Mouse (Mus musculus): Measurements from ENCODE around the gene Ppp1r26. TPM values are rescaled to one million over a fixed set of nuclear protein-coding genes. Genes with fewer than 3 reads are reported as not detected.

Ppp1r26 gene
- total and polyA plus RNA-seq, 2 experiments from 2014 or later: 2.0 to 4.4 TPM

- H3K4me2 ChIP-seq (ENCODE audit: low read depth, low read length): no peak overlapping the region
- H3K27ac ChIP-seq (ENCODE audit: low read depth): no peak overlapping the region
- H3K4me3 ChIP-seq (ENCODE audit: low read depth, low read length): no peak overlapping the region
- TF ChIP-seq CTCF (IDR thresholded peaks at IDR 0.05; ENCODE audit: low read depth) (no peak), EP300 (IDR thresholded peaks at IDR 0.05; ENCODE audit: low read depth) (no peak)
- H3K27me3 ChIP-seq (ENCODE audit: control insufficient read depth, insufficient read depth, low read length): 0 out of 2 replicates have a peak, but pooled peaks cover 4% of the 10 kb centered on the region
- DNase-seq (ENCODE audit: low spot score) (no peak), ATAC-seq (ENCODE audit: insufficient read depth, low read depth) (no peak)
- H3K4me1 ChIP-seq (ENCODE audit: control insufficient read depth, insufficient read depth): peaks cover 6% of the 10 kb centered on the region; the same call in 1 of the 2 replicates
- H3K9ac ChIP-seq (replicated peaks; ENCODE audit: low read depth, low read length): no peak overlapping the region
- H3K36me3 ChIP-seq (replicated peaks; ENCODE audit: control insufficient read depth, insufficient read depth, low read length): peaks cover 7% of the 10 kb centered on the region
- H3K9me3 ChIP-seq (replicated peaks; ENCODE audit: control insufficient read depth, low read length): no peaks in the 10 kb centered on the region
- WGBS: 74% methylated on average over 9 of the region's 9 CpGs
These were observed 18.3 kb downstream of the Ppp1r26 start for GRCm38 (mm10) chr2:28464919-28465318.

- TF ChIP-seq EP300 (IDR thresholded peaks at IDR 0.05; ENCODE audit: low read depth) (no peak), CTCF (IDR thresholded peaks at IDR 0.05; ENCODE audit: low read depth) (no peak)
- WGBS: 3% methylated on average over 25 of the region's 25 CpGs
- Histone ChIP-seq H3K27ac (ENCODE audit: low read depth) (no peak within 1 kb of the TSS), H3K4me3 (ENCODE audit: low read depth, low read length) (peak within 1 kb of the TSS; percentile 16), H3K9me3 (replicated peaks; ENCODE audit: control insufficient read depth, low read length) (no peaks in the 10 kb centered on the region), H3K9ac (replicated peaks; ENCODE audit: low read depth, low read length) (no peak within 1 kb of the TSS), H3K4me2 (ENCODE audit: low read depth, low read length) (peak within 1 kb of the TSS; percentile 51), H3K27me3 (ENCODE audit: control insufficient read depth, insufficient read depth, low read length) (0 out of 2 replicates have a peak, but pooled peaks cover 4% of the 10 kb centered on the region), H3K36me3 (replicated peaks; ENCODE audit: control insufficient read depth, insufficient read depth, low read length) (peaks cover 17% of the 10 kb centered on the region), H3K4me1 (ENCODE audit: control insufficient read depth, insufficient read depth) (peaks cover 6% of the 10 kb centered on the region; the same call in 1 of the 2 replicates)
- ATAC-seq (ENCODE audit: insufficient read depth, low read depth) (0 out of 2 replicates have a peak, but pooled peaks have one; percentile 40), DNase-seq (ENCODE audit: low spot score) (peak; percentile 70)
These were observed 19.4 kb downstream of the Ppp1r26 start, which contains the start of gene 1700007K13Rik for GRCm38 (mm10) chr2:28465836-28466518. 1700007K13Rik (minus strand) TSS chr2:28466332.

DNA sequence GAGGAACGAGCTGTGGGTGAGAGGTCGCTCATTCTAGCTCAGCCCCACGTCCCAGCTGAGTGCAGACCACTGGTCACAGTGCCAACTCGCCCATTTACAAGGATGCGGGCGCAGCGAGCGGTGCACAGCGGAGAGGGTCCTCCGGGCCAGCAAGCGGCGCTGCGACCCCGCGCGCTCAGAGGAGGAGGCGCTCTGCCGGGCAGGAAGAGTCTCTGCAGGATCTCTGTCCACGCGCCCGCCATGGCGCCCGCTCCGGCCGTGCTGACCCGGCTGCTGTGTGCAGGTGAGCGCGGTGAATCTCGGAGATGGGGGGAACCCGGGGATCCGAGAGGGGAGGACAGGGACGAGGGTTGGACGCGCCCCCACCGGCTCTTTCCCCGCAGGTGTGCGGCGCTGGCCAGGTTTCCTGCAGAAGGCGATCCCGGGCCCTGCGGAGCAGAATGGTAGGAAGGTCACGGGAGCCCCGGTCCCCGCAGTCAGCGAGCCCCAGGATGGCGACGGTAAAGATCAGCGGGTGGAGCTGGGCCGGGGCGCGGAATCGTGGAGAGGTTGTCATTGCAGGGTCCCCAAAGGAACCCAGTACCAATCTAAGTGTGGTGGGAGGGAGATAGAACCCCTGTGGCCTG, 21.4 kb downstream of the Ppp1r26 start, which contains the start of gene Mrps2:
Gene Mrps2, plus strand, starts transcription at position 207 of the 626 bp plus-strand sequence.
- under 1% methylated on average over 52 of the region's 52 CpGs for WGBS
- Histone ChIP-seq H3K4me3 (ENCODE audit: low read depth, low read length) (peak within 1 kb of the TSS; percentile 87), H3K27ac (ENCODE audit: low read depth) (peak within 1 kb of the TSS; percentile 54), H3K36me3 (replicated peaks; ENCODE audit: control insufficient read depth, insufficient read depth, low read length) (peaks cover 26% of the 10 kb centered on the region), H3K9me3 (replicated peaks; ENCODE audit: control insufficient read depth, low read length) (no peaks in the 10 kb centered on the region), H3K9ac (replicated peaks; ENCODE audit: low read depth, low read length) (peak within 1 kb of the TSS; percentile 91), H3K4me1 (ENCODE audit: control insufficient read depth, insufficient read depth) (peaks cover 6% of the 10 kb centered on the region; the same call in 1 of the 2 replicates), H3K27me3 (ENCODE audit: control insufficient read depth, insufficient read depth, low read length) (0 out of 2 replicates have a peak, but pooled peaks cover 4% of the 10 kb centered on the region), H3K4me2 (ENCODE audit: low read depth, low read length) (peak within 1 kb of the TSS; percentile 76)
- DNase-seq (ENCODE audit: low spot score) (peak; percentile 87), ATAC-seq (ENCODE audit: insufficient read depth, low read depth) (peak; percentile 92)
- 0 out of 2 replicates have a peak, but pooled peaks have one; percentile 29 for TF ChIP-seq EP300 (IDR thresholded peaks at IDR 0.05; ENCODE audit: low read depth)
- peak; percentile 82 for TF ChIP-seq CTCF (IDR thresholded peaks at IDR 0.05; ENCODE audit: low read depth)

DNA sequence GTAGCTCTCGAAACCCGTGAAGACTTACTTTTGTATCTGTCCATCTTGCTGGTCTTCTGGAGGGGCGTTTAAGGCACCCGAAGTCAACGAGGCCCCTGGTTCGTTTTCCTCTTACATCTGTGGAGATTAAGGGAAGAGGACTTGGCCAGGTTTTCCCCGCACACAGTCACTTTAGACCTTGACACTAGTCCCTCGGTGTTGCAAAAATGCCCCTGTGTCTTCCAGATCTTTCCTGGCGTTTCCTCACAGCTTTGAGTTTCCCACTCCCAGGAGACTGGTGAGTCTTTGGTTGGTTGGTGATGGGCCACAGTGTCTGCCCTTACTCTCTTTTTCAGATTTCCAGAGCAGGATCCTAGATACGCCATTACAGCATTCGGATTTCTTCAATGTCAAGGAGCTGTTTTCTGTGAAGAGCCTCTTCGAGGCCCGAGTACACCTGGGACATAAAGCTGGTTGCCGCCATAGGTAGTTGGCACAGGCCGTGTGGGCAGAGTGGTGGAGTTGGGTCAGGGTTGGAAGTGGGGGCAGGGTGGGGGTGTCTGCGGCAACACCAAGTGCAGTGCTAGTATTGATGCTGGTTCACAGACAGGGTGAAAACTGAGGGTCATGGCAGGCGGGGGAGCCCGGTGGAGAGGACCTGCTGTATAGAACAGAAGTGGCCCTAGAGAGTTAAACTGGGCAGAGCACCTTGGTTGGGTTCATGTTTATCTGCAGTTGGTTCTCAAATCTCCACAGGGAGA, 22.1 kb downstream of the Ppp1r26 start:
- TF ChIP-seq CTCF (IDR thresholded peaks at IDR 0.05; ENCODE audit: low read depth) (no peak), EP300 (IDR thresholded peaks at IDR 0.05; ENCODE audit: low read depth) (no peak)
- 51% methylated on average over 18 of the region's 18 CpGs for WGBS
- H3K27ac ChIP-seq (ENCODE audit: low read depth): peak overlapping the region; percentile 54; the same call in 1 of the 2 replicates

GRCm38 (mm10) chr2:28469461-28469860, 22.9 kb downstream of the Ppp1r26 start:
- TF ChIP-seq EP300 (IDR thresholded peaks at IDR 0.05; ENCODE audit: low read depth) (no peak), CTCF (IDR thresholded peaks at IDR 0.05; ENCODE audit: low read depth) (no peak)
- WGBS: 95% methylated on average over 14 of the region's 14 CpGs

More for the DNA sequence above, 22.1 kb downstream of the Ppp1r26 start:
- ATAC-seq (ENCODE audit: insufficient read depth, low read depth) (no peak), DNase-seq (ENCODE audit: low spot score) (no peak)
- no peaks in the 10 kb centered on the region; the same call in 1 of the 2 replicates for H3K9me3 ChIP-seq (replicated peaks; ENCODE audit: control insufficient read depth, low read length)
- H3K27me3 ChIP-seq (ENCODE audit: control insufficient read depth, insufficient read depth, low read length): 0 out of 2 replicates have a peak, but pooled peaks cover 4% of the 10 kb centered on the region
- H3K4me1 ChIP-seq (ENCODE audit: control insufficient read depth, insufficient read depth): peaks cover 6% of the 10 kb centered on the region; the same call in 1 of the 2 replicates
- H3K9ac ChIP-seq (replicated peaks; ENCODE audit: low read depth, low read length): peak overlapping the region; percentile 91
- H3K4me2 ChIP-seq (ENCODE audit: low read depth, low read length): peak overlapping the region; percentile 76
- peaks cover 27% of the 10 kb centered on the region for H3K36me3 ChIP-seq (replicated peaks; ENCODE audit: control insufficient read depth, insufficient read depth, low read length)
- peak overlapping the region; percentile 87 for H3K4me3 ChIP-seq (ENCODE audit: low read depth, low read length)

More at GRCm38 (mm10) chr2:28469461-28469860, 22.9 kb downstream of the Ppp1r26 start:
- H3K4me1 ChIP-seq (ENCODE audit: control insufficient read depth, insufficient read depth): peaks cover 6% of the 10 kb centered on the region; the same call in 1 of the 2 replicates
- no peak overlapping the region for H3K9ac ChIP-seq (replicated peaks; ENCODE audit: low read depth, low read length)
- no peaks in the 10 kb centered on the region; the same call in 1 of the 2 replicates for H3K9me3 ChIP-seq (replicated peaks; ENCODE audit: control insufficient read depth, low read length)
- no peak overlapping the region for H3K4me3 ChIP-seq (ENCODE audit: low read depth, low read length)
- H3K4me2 ChIP-seq (ENCODE audit: low read depth, low read length): no peak overlapping the region
- H3K27ac ChIP-seq (ENCODE audit: low read depth): no peak overlapping the region
- ATAC-seq (ENCODE audit: insufficient read depth, low read depth) (no peak), DNase-seq (ENCODE audit: low spot score) (no peak)
- peaks cover 27% of the 10 kb centered on the region for H3K36me3 ChIP-seq (replicated peaks; ENCODE audit: control insufficient read depth, insufficient read depth, low read length)
- no peaks in the 10 kb centered on the region for H3K27me3 ChIP-seq (ENCODE audit: control insufficient read depth, insufficient read depth, low read length)

Data from heart, postnatal 0 days (tissue).